Mouse (Mus musculus) ovary, adult 10 weeks (tissue): ENCODE data around the gene Ppp1r26. TPM values are rescaled to one million over a fixed set of nuclear protein-coding genes. Genes with fewer than 3 reads are reported as not detected.

Source experiments
- polyA plus RNA-seq: library from polyadenylated mRNA; stranded (reverse); fragments of 350-450 nt; fragmentation: Illumina TruSeq; extraction: RNeasy Lipid Tissue Mini Kit (QIAGEN cat#74804); gene quantifications from one replicate; pipeline ENCODE4 v1.2.3, GENCODE M21; 2014

Gene Ppp1r26
- 4.8 TPM for polyA plus RNA-seq

DNA sequence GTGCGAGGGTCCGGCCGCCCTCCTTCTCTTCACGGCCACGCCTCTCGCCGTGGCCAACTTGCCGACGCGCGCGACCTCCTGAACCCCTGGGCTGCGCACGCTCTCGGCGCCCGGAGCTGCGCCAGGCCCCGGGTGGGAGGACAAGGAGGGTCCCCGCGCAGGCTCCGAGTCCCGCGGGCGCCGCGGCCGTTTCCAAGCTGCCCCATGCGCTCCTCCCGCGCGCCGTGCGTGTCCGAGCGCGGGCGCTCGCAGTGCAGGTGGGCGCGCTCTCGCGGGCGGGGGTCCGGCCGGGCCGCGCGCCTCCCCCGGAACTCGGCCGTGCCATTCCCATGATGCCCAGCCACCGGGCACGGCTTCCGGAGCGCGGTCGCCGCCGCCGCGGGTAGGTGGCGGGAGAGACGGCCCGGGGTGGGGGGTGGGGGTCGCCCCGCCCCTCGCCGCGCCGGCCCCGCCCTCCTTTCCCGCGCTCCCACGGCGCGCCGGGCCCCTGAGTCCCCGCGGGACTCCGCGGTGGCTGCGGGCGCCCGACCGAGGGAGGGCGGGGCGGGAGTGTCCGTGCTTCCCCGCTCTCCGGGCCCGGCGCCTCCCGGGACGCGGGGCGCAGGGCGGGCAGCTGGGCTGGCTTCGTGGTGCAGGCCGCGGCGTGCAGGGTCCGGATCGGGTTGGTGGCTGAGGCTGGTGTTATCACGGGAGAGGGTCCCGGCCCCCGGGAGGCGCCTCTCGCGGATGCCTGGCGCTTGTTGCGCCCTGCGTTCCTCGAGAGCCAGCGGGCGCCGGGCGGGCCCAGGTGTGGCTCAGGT is at the start of gene Ppp1r26:
Ppp1r26 (plus strand) TSS at position 286 of the 800 bp plus-strand sequence.

DNA sequence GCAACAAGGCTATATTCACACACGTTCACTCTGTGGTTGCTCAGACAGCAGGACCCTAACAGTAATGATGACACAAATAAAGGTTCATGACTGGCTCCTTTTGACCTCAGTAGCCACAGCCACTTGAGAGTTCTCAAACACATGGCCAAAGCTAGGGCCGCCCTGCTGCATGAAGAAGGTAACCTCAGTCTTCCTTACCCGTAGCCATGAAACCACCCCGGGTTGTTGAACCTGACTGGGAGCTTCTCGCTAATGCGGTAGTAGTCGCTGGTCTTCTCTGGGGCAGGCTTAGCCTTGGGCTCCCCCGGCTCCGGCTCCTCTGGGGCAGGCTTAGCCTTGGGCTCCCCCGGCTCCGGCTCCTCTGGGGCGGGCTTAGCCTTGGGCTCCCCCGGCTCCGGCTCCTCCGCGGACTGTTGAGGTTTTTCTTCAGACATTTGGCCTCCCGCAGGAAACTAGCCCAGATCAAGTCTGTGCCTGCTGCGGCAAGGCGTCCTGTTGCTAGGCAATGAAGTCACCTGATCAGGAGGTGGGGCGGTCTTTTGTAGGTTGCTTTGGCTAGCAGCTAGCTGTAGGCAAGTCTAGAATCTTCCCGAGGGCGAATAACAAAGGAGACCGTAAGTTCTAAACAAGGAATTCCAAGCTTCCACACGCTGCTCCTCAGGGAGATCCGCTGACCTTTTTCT is 19.4 kb downstream of the Ppp1r26 start, which contains the start of gene 1700007K13Rik:
1700007K13Rik (minus strand) TSS at position 497 of the 683 bp plus-strand sequence.

DNA sequence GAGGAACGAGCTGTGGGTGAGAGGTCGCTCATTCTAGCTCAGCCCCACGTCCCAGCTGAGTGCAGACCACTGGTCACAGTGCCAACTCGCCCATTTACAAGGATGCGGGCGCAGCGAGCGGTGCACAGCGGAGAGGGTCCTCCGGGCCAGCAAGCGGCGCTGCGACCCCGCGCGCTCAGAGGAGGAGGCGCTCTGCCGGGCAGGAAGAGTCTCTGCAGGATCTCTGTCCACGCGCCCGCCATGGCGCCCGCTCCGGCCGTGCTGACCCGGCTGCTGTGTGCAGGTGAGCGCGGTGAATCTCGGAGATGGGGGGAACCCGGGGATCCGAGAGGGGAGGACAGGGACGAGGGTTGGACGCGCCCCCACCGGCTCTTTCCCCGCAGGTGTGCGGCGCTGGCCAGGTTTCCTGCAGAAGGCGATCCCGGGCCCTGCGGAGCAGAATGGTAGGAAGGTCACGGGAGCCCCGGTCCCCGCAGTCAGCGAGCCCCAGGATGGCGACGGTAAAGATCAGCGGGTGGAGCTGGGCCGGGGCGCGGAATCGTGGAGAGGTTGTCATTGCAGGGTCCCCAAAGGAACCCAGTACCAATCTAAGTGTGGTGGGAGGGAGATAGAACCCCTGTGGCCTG is 21.4 kb downstream of the Ppp1r26 start, which contains the start of gene Mrps2:
Mrps2 (plus strand) TSS at position 207 of the 626 bp plus-strand sequence.

DNA sequence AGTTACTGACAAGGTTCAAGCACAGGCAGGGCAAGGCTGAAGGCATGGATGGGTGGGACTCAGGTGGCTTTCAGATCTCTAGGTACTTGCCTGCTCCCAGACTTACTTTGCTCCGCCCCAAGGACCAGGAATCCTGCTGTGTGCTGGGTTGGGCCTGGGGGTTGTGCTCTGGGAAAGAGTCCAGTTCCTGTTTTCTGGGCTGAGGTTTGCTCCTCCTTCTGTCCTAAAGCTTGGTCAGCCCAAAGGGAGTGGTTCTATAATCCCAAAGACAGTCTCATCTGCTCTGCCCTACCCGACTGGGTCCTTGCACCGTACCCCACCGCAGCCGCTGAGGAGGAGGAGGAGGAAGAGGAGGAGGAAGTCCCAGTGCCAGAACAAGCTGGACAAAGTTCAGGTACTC is 50.1 kb downstream of the Ppp1r26 start, which contains the start of gene Gbgt1:
Gbgt1 (plus strand) TSS at position 221 of the 400 bp plus-strand sequence.

Other genes with a start within 250 kb of the Ppp1r26 start
- 18.3 TPM for gene 1700007K13Rik, start 19.5 kb downstream of the Ppp1r26 start, polyA plus RNA-seq
- 85.0 TPM for gene Mrps2, start 21.3 kb downstream of the Ppp1r26 start, polyA plus RNA-seq
- gene Gbgt1, start 50.1 kb downstream of the Ppp1r26 start, polyA plus RNA-seq, result not detected
- not detected for gene Gm10134, start 59.3 kb downstream of the Ppp1r26 start, polyA plus RNA-seq
- 5.4 TPM for gene Ralgds, start 66.3 kb downstream of the Ppp1r26 start, polyA plus RNA-seq
- gene Cel, start 116.6 kb downstream of the Ppp1r26 start, polyA plus RNA-seq, result not detected
- gene Gtf3c5, start 137.0 kb downstream of the Ppp1r26 start, polyA plus RNA-seq, result 3.3 TPM
- not detected for gene Gfi1b, start 175.2 kb downstream of the Ppp1r26 start, polyA plus RNA-seq
- gene Tsc1, start 194.4 kb downstream of the Ppp1r26 start, polyA plus RNA-seq, result 9.6 TPM